Mouse (Mus musculus) retina, postnatal 1 day (tissue): ENCODE results near the gene Col25a1.

Source experiments
- DNase-seq: peaks from one replicate; pipeline ENCODE4 v3.0.0-alpha.2; 2012

Gene Col25a1

GRCm38 (mm10) chr3:130252355-130252754 is 121.1 kb downstream of the Col25a1 start:
- DNase-seq = no peak

GRCm38 (mm10) chr3:130256059-130256458 is 124.8 kb downstream of the Col25a1 start:
- no peak for DNase-seq

GRCm38 (mm10) chr3:130256610-130257009 is 125.3 kb downstream of the Col25a1 start:
- DNase-seq = no peak

GRCm38 (mm10) chr3:130259670-130260069 is 128.4 kb downstream of the Col25a1 start:
- DNase-seq = no peak

- no peak for DNase-seq
These were observed 129.0 kb downstream of the Col25a1 start for GRCm38 (mm10) chr3:130260316-130260715.

- no peak for DNase-seq
These were observed 133.8 kb downstream of the Col25a1 start for GRCm38 (mm10) chr3:130265104-130265503.

GRCm38 (mm10) chr3:130270509-130270908 is 139.2 kb downstream of the Col25a1 start:
- DNase-seq = no peak

- no peak for DNase-seq
These were observed 142.6 kb downstream of the Col25a1 start for GRCm38 (mm10) chr3:130273949-130274348.

GRCm38 (mm10) chr3:130278298-130279050 is 147.2 kb downstream of the Col25a1 start:
- no peak for DNase-seq

- no peak for DNase-seq
These were observed 151.9 kb downstream of the Col25a1 start for GRCm38 (mm10) chr3:130283011-130283760.

GRCm38 (mm10) chr3:130288102-130288501 is 156.8 kb downstream of the Col25a1 start:
- no peak for DNase-seq

GRCm38 (mm10) chr3:130288756-130289155 is 157.5 kb downstream of the Col25a1 start:
- DNase-seq = no peak

- no peak for DNase-seq
These were observed 157.9 kb downstream of the Col25a1 start for GRCm38 (mm10) chr3:130289220-130289619.

- DNase-seq = peak; percentile 58
These were observed 158.9 kb downstream of the Col25a1 start for GRCm38 (mm10) chr3:130290175-130290574.

GRCm38 (mm10) chr3:130290672-130291071 is 159.4 kb downstream of the Col25a1 start:
- no peak for DNase-seq

- DNase-seq = no peak
These were observed 160.6 kb downstream of the Col25a1 start for GRCm38 (mm10) chr3:130291926-130292325.

- DNase-seq = no peak
These were observed 169.2 kb downstream of the Col25a1 start for GRCm38 (mm10) chr3:130300530-130300929.

- no peak for DNase-seq
These were observed 172.3 kb downstream of the Col25a1 start for GRCm38 (mm10) chr3:130303597-130303996.

- peak; percentile 57 for DNase-seq
These were observed 173.5 kb downstream of the Col25a1 start for GRCm38 (mm10) chr3:130304827-130305226.

GRCm38 (mm10) chr3:130305686-130306085 is 174.4 kb downstream of the Col25a1 start:
- DNase-seq = no peak

GRCm38 (mm10) chr3:130309277-130309676 is 178.0 kb downstream of the Col25a1 start:
- no peak for DNase-seq

GRCm38 (mm10) chr3:130310694-130311305 is 179.5 kb downstream of the Col25a1 start:
- peak; percentile 91 for DNase-seq

GRCm38 (mm10) chr3:130313246-130313645 is 181.9 kb downstream of the Col25a1 start:
- no peak for DNase-seq
